30 mouse cellular contexts compared by ENCODE assay signal in genomic region chr5:126964577-126964976, GRCm38 (mm10).
DNase-seq lines count a peak whose midpoint lies in the region; ATAC-seq and TF ChIP-seq lines count a peak whose summit lies in the region.
"Had no signal": no experiment of that assay in that cellular context is flagged by ENCODE, and none has a peak within 500 bp of the region (broad histone marks: within the 10 kb centered on the region; RNA-seq: fewer than 3 reads in every experiment).

No protein-coding gene starts in this region.

- H3K27ac ChIP-seq in forebrain, postnatal 0 days (ENCODE audit: low read depth, low read length), result no peak overlapping the region
- H3K27ac ChIP-seq in forebrain, embryonic 14.5 days (ENCODE audit: low read depth, low read length), result no peak overlapping the region
- no peak overlapping the region for H3K27ac ChIP-seq in left cerebral cortex, adult 2 months
- no peak overlapping the region for H3K27ac ChIP-seq in midbrain, postnatal 0 days (ENCODE audit: low read depth, low read length)
- H3K27ac ChIP-seq in midbrain, embryonic 11.5 days (ENCODE audit: low read depth, low read length), result no peak overlapping the region
- H3K27ac ChIP-seq: embryonic facial prominence, embryonic 12.5 days; forebrain, embryonic 15.5 days; hindbrain, embryonic 13.5 days; limb, embryonic 10.5 days; limb, embryonic 15.5 days; midbrain, embryonic 12.5 days; neural tube, embryonic 13.5 days had no signal

- no peak for ATAC-seq in forebrain, postnatal 0 days
- ATAC-seq in forebrain, embryonic 14.5 days, result no peak
- ATAC-seq in midbrain, postnatal 0 days (ENCODE audit: low FRiP score), result no peak
- no peak for ATAC-seq in midbrain, embryonic 11.5 days (ENCODE audit: low FRiP score)
- ATAC-seq: forebrain, embryonic 15.5 days; intestine, postnatal 0 days had no signal

- peak; percentile 28; the same call in 1 of the 2 replicates for TF ChIP-seq CTCF in forebrain, postnatal 0 days (IDR thresholded peaks at IDR 0.05; ENCODE audit: low read depth)
- peak; percentile 27 for TF ChIP-seq CTCF in left cerebral cortex, adult 2 months (IDR thresholded peaks at IDR 0.05)
- peak; percentile 40 for TF ChIP-seq CTCF in midbrain, postnatal 0 days (IDR thresholded peaks at IDR 0.05)

- no peaks in the 10 kb centered on the region for H3K36me3 ChIP-seq in forebrain, postnatal 0 days (ENCODE audit: insufficient read depth)
- H3K36me3 ChIP-seq in forebrain, embryonic 14.5 days (ENCODE audit: control insufficient read depth, insufficient read depth, low read length), result no peaks in the 10 kb centered on the region
- H3K36me3 ChIP-seq in midbrain, postnatal 0 days (ENCODE audit: insufficient read depth, low read length), result no peaks in the 10 kb centered on the region
- no peaks in the 10 kb centered on the region for H3K36me3 ChIP-seq in midbrain, embryonic 11.5 days (ENCODE audit: control insufficient read depth, insufficient read depth, low read length)
- H3K36me3 ChIP-seq: embryonic facial prominence, embryonic 12.5 days; forebrain, embryonic 15.5 days; G1E; hindbrain, embryonic 13.5 days; limb, embryonic 10.5 days; limb, embryonic 15.5 days; midbrain, embryonic 12.5 days; neural tube, embryonic 13.5 days had no signal

- no peak overlapping the region for H3K9ac ChIP-seq in forebrain, postnatal 0 days
- no peak overlapping the region for H3K9ac ChIP-seq in forebrain, embryonic 14.5 days (ENCODE audit: low read length)
- H3K9ac ChIP-seq in midbrain, postnatal 0 days (replicated peaks; ENCODE audit: low read length, poor library complexity, severe bottlenecking), result no peak overlapping the region
- no peak overlapping the region for H3K9ac ChIP-seq in midbrain, embryonic 11.5 days (ENCODE audit: low read length)
- H3K9ac ChIP-seq: embryonic facial prominence, embryonic 12.5 days; forebrain, embryonic 15.5 days; hindbrain, embryonic 13.5 days; limb, embryonic 15.5 days; midbrain, embryonic 12.5 days; neural tube, embryonic 13.5 days had no signal

- WGBS in forebrain, postnatal 0 days, result 87% methylated on average over 4 of the region's 4 CpGs
- 91% methylated on average over 4 of the region's 4 CpGs for WGBS in forebrain, embryonic 14.5 days
- WGBS in midbrain, postnatal 0 days, result 88% methylated on average over 4 of the region's 4 CpGs
- 92% methylated on average over 4 of the region's 4 CpGs for WGBS in midbrain, embryonic 11.5 days

- H3K4me1 ChIP-seq in forebrain, postnatal 0 days (ENCODE audit: insufficient read depth), result no peaks in the 10 kb centered on the region
- no peaks in the 10 kb centered on the region for H3K4me1 ChIP-seq in forebrain, embryonic 14.5 days (ENCODE audit: control insufficient read depth, insufficient read depth, low read length)
- no peaks in the 10 kb centered on the region for H3K4me1 ChIP-seq in midbrain, postnatal 0 days (ENCODE audit: insufficient read depth, low read length)
- H3K4me1 ChIP-seq in midbrain, embryonic 11.5 days (ENCODE audit: control insufficient read depth, insufficient read depth, low read length), result no peaks in the 10 kb centered on the region
- H3K4me1 ChIP-seq: embryonic facial prominence, embryonic 12.5 days; forebrain, embryonic 15.5 days; hindbrain, embryonic 13.5 days; limb, embryonic 10.5 days; limb, embryonic 15.5 days; midbrain, embryonic 12.5 days; neural tube, embryonic 13.5 days had no signal

- no peak overlapping the region for H3K4me3 ChIP-seq in forebrain, postnatal 0 days (ENCODE audit: low read depth, low read length)
- H3K4me3 ChIP-seq in forebrain, embryonic 14.5 days (ENCODE audit: low read depth, low read length), result no peak overlapping the region
- H3K4me3 ChIP-seq in left cerebral cortex, adult 2 months, result no peak overlapping the region
- H3K4me3 ChIP-seq in midbrain, postnatal 0 days (ENCODE audit: low read depth, low read length), result no peak overlapping the region
- no peak overlapping the region for H3K4me3 ChIP-seq in midbrain, embryonic 11.5 days (ENCODE audit: low read depth, low read length)
- H3K4me3 ChIP-seq: embryonic facial prominence, embryonic 12.5 days; forebrain, embryonic 15.5 days; hindbrain, embryonic 13.5 days; limb, embryonic 10.5 days; limb, embryonic 15.5 days; midbrain, embryonic 12.5 days; neural tube, embryonic 13.5 days had no signal

- DNase-seq in forebrain, postnatal 0 days, result no peak
- DNase-seq in forebrain, embryonic 14.5 days (ENCODE audit: low spot score), result no peak
- DNase-seq in left cerebral cortex, adult 2 months (ENCODE audit: extremely low spot score in 1 of 2, low spot score in 2 of 2), result no peak
- no peak for DNase-seq in left cerebral cortex, postnatal 36 days (ENCODE audit: low spot score in 2 of 2)
- DNase-seq in midbrain, postnatal 0 days (ENCODE audit: low spot score), result no peak
- DNase-seq in midbrain, embryonic 11.5 days (ENCODE audit: low spot score, missing footprints), result no peak
- peak; percentile 14 for DNase-seq in R1 (ENCODE audit: low read depth, low spot score)
- DNase-seq in cerebellum, postnatal 4 days (ENCODE audit: low spot score in 2 of 2), result no peak
- DNase-seq: adrenal gland, postnatal 10 days; cerebellum, adult 8-10 months; cerebellum, postnatal 25 days; embryo, embryonic 11 days; heart, postnatal 36 days; kidney, adult 9 months; kidney, postnatal 10 days; layer of hippocampus, adult 9-11 months; lung, adult 2 months; lung, postnatal 14 days; right cerebral cortex, postnatal 4 days had no signal

- H3K27me3 ChIP-seq in forebrain, postnatal 0 days (ENCODE audit: insufficient read depth, low read length), result no peaks in the 10 kb centered on the region
- H3K27me3 ChIP-seq in forebrain, embryonic 14.5 days (replicated peaks; ENCODE audit: control insufficient read depth, insufficient read depth, low read length), result no peaks in the 10 kb centered on the region
- H3K27me3 ChIP-seq in midbrain, postnatal 0 days (ENCODE audit: insufficient read depth, low read length), result no peaks in the 10 kb centered on the region
- no peaks in the 10 kb centered on the region for H3K27me3 ChIP-seq in midbrain, embryonic 11.5 days (ENCODE audit: control insufficient read depth, insufficient read depth, low read length)
- H3K27me3 ChIP-seq: CH12.LX; embryonic facial prominence, embryonic 12.5 days; forebrain, embryonic 15.5 days; hindbrain, embryonic 13.5 days; limb, embryonic 15.5 days; midbrain, embryonic 12.5 days; neural tube, embryonic 13.5 days had no signal

- intact Hi-C loops in left cerebral cortex, adult 2 months (cut with DNase I), result no loop called here
- intact Hi-C loops in left cerebral cortex, postnatal 36 days (cut with DNase I), result no loop called here

- H3K9me3 ChIP-seq in forebrain, postnatal 0 days (ENCODE audit: low read length), result no peaks in the 10 kb centered on the region
- H3K9me3 ChIP-seq in forebrain, embryonic 14.5 days (replicated peaks; ENCODE audit: control insufficient read depth, low read length), result 0 out of 2 replicates have a peak, but pooled peaks cover 2% of the 10 kb centered on the region
- no peaks in the 10 kb centered on the region for H3K9me3 ChIP-seq in midbrain, postnatal 0 days (ENCODE audit: low read length)
- H3K9me3 ChIP-seq in midbrain, embryonic 11.5 days (ENCODE audit: control insufficient read depth, low read length), result no peaks in the 10 kb centered on the region
- H3K9me3 ChIP-seq: embryonic facial prominence, embryonic 12.5 days; forebrain, embryonic 15.5 days; limb, embryonic 10.5 days; limb, embryonic 15.5 days; neural tube, embryonic 13.5 days had no signal

- H3K4me2 ChIP-seq in forebrain, postnatal 0 days (ENCODE audit: low read depth), result no peak overlapping the region
- H3K4me2 ChIP-seq in forebrain, embryonic 14.5 days (ENCODE audit: low read length), result no peak overlapping the region
- H3K4me2 ChIP-seq in midbrain, postnatal 0 days (ENCODE audit: low read depth, low read length, poor library complexity, severe bottlenecking), result no peak overlapping the region
- no peak overlapping the region for H3K4me2 ChIP-seq in midbrain, embryonic 11.5 days
- H3K4me2 ChIP-seq: embryonic facial prominence, embryonic 12.5 days; forebrain, embryonic 15.5 days; heart, embryonic 11.5 days; hindbrain, embryonic 13.5 days; limb, embryonic 15.5 days; midbrain, embryonic 12.5 days; neural tube, embryonic 13.5 days had no signal
